Mouse (Mus musculus) G1E (cell line): ENCODE measurements around the gene Slc22a14.

ENCODE experiments used
- CTCF ChIP-seq: IDR thresholded peaks from 2 replicates; pipeline ENCODE4 v1.5.1; 2012; ENCODE audit warnings: low read depth, low read length, inconsistent platforms, mixed read lengths
- GATA1 ChIP-seq: IDR thresholded peaks from 2 replicates; pipeline ENCODE4 v1.6.1; 2012; ENCODE audit warnings: borderline replicate concordance, low read length, inconsistent platforms, mixed read lengths

- TF ChIP-seq GATA1 (no peak), CTCF (no peak)
These were observed 134.5 kb downstream of the Slc22a14 start for GRCm38 (mm10) chr9:119230829-119231228.
